Mouse (Mus musculus) limb, embryonic 11.5 days (tissue): Measurements from ENCODE around the gene Mon1a. TPM values are rescaled to one million over a fixed set of nuclear protein-coding genes. Genes with fewer than 3 reads are reported as not detected.

Experiments
- ATAC-seq: fragments of 200-750 bp; cut with Nextera tagmentation; 2 replicates; pipeline ENCODE4 v1.8.0; 2017; ENCODE audit warnings: low read depth; ENCODE audit not compliant: insufficient number of reproducible peaks, low FRiP score, low TSS enrichment
- DNase-seq: peaks from one replicate; pipeline ENCODE4 v3.0.0-alpha.2; 2015; ENCODE audit warnings: low spot score
- H3K27ac ChIP-seq: fragments of 300-500 bp; sonication (generic); replicated peaks from 2 replicates; pipeline ENCODE4 v1.5.1; 2014; ENCODE audit warnings: low read depth, mild to moderate bottlenecking, low read length
- H3K27me3 ChIP-seq: fragments of 300-500 bp; sonication (generic); 2 replicates; pipeline ENCODE4 v1.6.1; 2014; ENCODE audit warnings: mild to moderate bottlenecking, low read length, mixed read lengths; ENCODE audit not compliant: control insufficient read depth, insufficient read depth
- H3K36me3 ChIP-seq: fragments of 300-500 bp; sonication (generic); 2 replicates; pipeline ENCODE4 v1.6.1; 2014; ENCODE audit warnings: mild to moderate bottlenecking, low read length, moderate library complexity, mixed read lengths; ENCODE audit not compliant: control insufficient read depth, insufficient read depth
- H3K4me1 ChIP-seq: fragments of 300-500 bp; sonication (generic); 2 replicates; pipeline ENCODE4 v1.6.1; 2014; ENCODE audit warnings: low read length, mixed read lengths; ENCODE audit not compliant: control insufficient read depth, insufficient read depth
- H3K4me2 ChIP-seq: fragments of 300-500 bp; sonication (generic); 2 replicates; pipeline ENCODE4 v1.6.1; 2014; ENCODE audit warnings: low read depth, mild to moderate bottlenecking, moderate library complexity; ENCODE audit not compliant: severe bottlenecking
- H3K4me3 ChIP-seq: fragments of 300-500 bp; sonication (generic); 2 replicates; pipeline ENCODE4 v1.5.1; 2014; ENCODE audit warnings: low read depth, low read length
- H3K9ac ChIP-seq: fragments of 300-500 bp; sonication (generic); 2 replicates; pipeline ENCODE4 v1.6.1; 2014; ENCODE audit warnings: mild to moderate bottlenecking, low read length
- H3K9me3 ChIP-seq: fragments of 300-500 bp; sonication (generic); 2 replicates; pipeline ENCODE4 v1.6.1; 2016; ENCODE audit warnings: low read length; ENCODE audit not compliant: control insufficient read depth
- WGBS: fragments of 180-500 bp; shearing (Covaris S2); extraction: QIAGEN DNeasy Blood & Tissue Kit; methylation state at CpG from one replicate; pipeline ENCODE4 v1.1.7; 2014; 5-methylcytosine and 5-hydroxymethylcytosine counted together
- polyA plus RNA-seq: library from polyadenylated mRNA; unstranded; fragments of >200 nt; fragmentation: Nextera tagmentation; extraction: Ambion mirVana; gene quantifications from 2 replicates; pipeline ENCODE4 v1.2.1, GENCODE M21; 2014

Gene Mon1a
- polyA plus RNA-seq, 1 experiment from 2014 or later = 12.4 TPM

- 11% methylated on average over 17 of the region's 17 CpGs for WGBS
- no peak overlapping the region for H3K9ac ChIP-seq
- DNase-seq (no peak), ATAC-seq (peak; percentile 31; the same call in 1 of the 2 replicates)
- no peak overlapping the region for H3K27ac ChIP-seq
- H3K4me1 ChIP-seq = peaks cover 14% of the 10 kb centered on the region
- H3K9me3 ChIP-seq = no peaks in the 10 kb centered on the region
- H3K27me3 ChIP-seq = peaks cover 14% of the 10 kb centered on the region; the same call in 1 of the 2 replicates
- no peaks in the 10 kb centered on the region; the same call in 1 of the 2 replicates for H3K36me3 ChIP-seq
- H3K4me3 ChIP-seq = peak overlapping the region; percentile 31
- H3K4me2 ChIP-seq = peak overlapping the region; percentile 83
These were observed 13.6 kb downstream of the Mon1a start for GRCm38 (mm10) chr9:107901627-107901914.

GRCm38 (mm10) chr9:107904726-107905125, 16.8 kb downstream of the Mon1a start:
- peaks cover 27% of the 10 kb centered on the region for H3K4me1 ChIP-seq
- peak; percentile 96 for DNase-seq
- WGBS = 12% methylated on average over 4 of the region's 4 CpGs

DNA sequence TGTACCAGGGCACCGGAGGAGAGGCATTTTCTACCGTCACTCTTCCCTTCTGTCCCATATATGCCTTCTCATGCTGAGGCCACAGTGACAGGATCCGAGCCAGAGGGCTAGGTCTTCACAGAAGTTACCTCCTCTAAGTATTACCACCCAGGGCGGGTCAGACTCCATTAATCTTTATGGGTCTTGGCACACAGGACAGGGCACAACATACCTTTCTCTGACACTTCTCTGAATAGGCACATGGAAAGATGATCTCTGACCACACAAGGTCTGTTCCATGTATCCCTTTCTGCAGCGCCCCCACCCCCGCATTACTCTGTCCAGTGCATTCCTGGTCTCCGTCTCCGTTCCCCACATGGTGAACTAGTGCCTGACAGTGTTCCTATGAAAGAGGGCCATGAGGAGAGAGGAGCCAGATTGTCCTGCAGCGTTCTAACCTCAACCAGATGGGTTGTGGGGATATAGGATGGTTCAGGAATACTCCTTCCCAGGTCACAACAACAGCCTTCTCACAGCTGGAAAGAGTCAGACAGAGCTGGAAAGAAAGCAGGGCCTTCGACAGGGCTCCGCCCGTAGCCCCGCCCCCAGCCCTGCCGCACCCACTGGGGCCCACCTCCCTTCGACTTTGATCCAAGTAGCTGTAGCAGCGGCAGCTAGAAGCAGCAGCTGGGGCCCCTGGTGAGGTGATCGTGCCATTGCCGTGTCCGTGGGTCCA, 18.5 kb downstream of the Mon1a start, which contains the start of gene Mst1r:
Gene Mst1r (plus strand): TSS at position 622 of the 715 bp plus-strand sequence.
- peaks cover 22% of the 10 kb centered on the region for H3K4me1 ChIP-seq
- WGBS = 19% methylated on average over 19 of the region's 19 CpGs
- ATAC-seq (peak; percentile 69; the same call in 1 of the 2 replicates), DNase-seq (peak; percentile 85)
- H3K4me2 ChIP-seq = peak within 1 kb of the TSS; percentile 72
- H3K36me3 ChIP-seq = no peaks in the 10 kb centered on the region
- peak within 1 kb of the TSS; percentile 31 for H3K4me3 ChIP-seq
- H3K9ac ChIP-seq = peak within 1 kb of the TSS; percentile 56
- H3K27me3 ChIP-seq = 0 out of 2 replicates have a peak, but pooled peaks cover 2% of the 10 kb centered on the region
- H3K9me3 ChIP-seq = no peaks in the 10 kb centered on the region
- H3K27ac ChIP-seq = no peak within 1 kb of the TSS

More at GRCm38 (mm10) chr9:107904726-107905125, 16.8 kb downstream of the Mon1a start:
- no peak overlapping the region for H3K4me3 ChIP-seq
- no peak overlapping the region for H3K27ac ChIP-seq
- peaks cover 14% of the 10 kb centered on the region; the same call in 1 of the 2 replicates for H3K27me3 ChIP-seq
- H3K4me2 ChIP-seq = no peak overlapping the region
- no peaks in the 10 kb centered on the region for H3K9me3 ChIP-seq
- H3K9ac ChIP-seq = no peak overlapping the region
- H3K36me3 ChIP-seq = no peaks in the 10 kb centered on the region; the same call in 1 of the 2 replicates
- 0 out of 2 replicates have a peak, but pooled peaks have one; percentile 18 for ATAC-seq

- Histone ChIP-seq H3K4me3 (peak overlapping the region; percentile 31), H3K4me2 (peak overlapping the region; percentile 72), H3K36me3 (no peaks in the 10 kb centered on the region), H3K27ac (no peak overlapping the region), H3K9me3 (no peaks in the 10 kb centered on the region), H3K4me1 (peaks cover 20% of the 10 kb centered on the region), H3K27me3 (no peaks in the 10 kb centered on the region), H3K9ac (peak overlapping the region; percentile 56)
- 0 out of 2 replicates have a peak, but pooled peaks have one; percentile 0 for ATAC-seq
- peak; percentile 38 for DNase-seq
- 46% methylated on average over 31 of the region's 31 CpGs for WGBS
These were observed 19.2 kb downstream of the Mon1a start for GRCm38 (mm10) chr9:107906967-107907800.

- no peak overlapping the region for H3K4me3 ChIP-seq
- no peak for DNase-seq
- WGBS = 86% methylated on average over 14 of the region's 14 CpGs
These were observed 19.8 kb downstream of the Mon1a start for GRCm38 (mm10) chr9:107907801-107908120.

DNA sequence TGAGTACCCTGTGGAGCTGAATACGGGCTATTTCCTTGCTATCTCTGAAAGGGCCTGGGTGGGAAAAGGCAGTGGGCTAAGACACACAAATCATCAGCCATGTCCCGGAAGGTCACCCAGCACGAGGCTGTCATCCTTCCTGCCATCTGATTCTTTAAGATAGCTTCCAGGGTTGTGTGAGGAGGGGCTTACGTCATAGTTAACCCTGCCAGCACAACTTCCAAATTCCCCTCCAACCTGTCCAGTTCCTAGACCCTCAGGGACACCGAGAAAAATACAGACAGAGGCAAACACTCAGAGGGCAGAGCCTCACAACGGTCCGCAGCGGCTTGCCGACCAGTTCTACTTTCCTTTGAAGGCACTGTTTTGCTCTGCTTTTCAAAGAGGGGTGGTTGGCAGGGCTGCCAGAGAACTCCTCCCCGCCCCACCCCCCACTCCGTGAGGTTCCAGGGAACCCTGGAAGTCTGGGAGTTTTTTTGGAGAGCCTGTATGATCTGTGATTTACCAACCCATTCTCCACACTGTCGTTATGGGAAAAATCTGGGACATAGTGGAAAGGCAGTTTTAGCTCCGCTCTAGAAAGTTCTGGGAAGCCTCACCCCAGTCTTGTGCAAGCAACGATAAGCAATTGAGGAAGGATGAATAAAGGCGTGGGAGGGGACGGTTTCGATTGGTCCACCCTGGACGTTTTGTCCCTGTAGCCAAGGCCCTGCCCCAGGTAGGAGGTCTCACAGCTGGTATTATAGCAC, 20.6 kb downstream of the Mon1a start:
- Histone ChIP-seq H3K27ac (no peak overlapping the region), H3K27me3 (no peaks in the 10 kb centered on the region), H3K9ac (no peak overlapping the region), H3K36me3 (no peaks in the 10 kb centered on the region), H3K9me3 (no peaks in the 10 kb centered on the region), H3K4me3 (no peak overlapping the region; the same call in 1 of the 2 replicates), H3K4me1 (peaks cover 20% of the 10 kb centered on the region), H3K4me2 (0 out of 2 replicates have a peak overlapping the region, but pooled peaks have one; percentile 2)
- 36% methylated on average over 18 of the region's 18 CpGs for WGBS
- ATAC-seq = no peak
- no peak for DNase-seq

More at GRCm38 (mm10) chr9:107907801-107908120, 19.8 kb downstream of the Mon1a start:
- no peak for ATAC-seq
- Histone ChIP-seq H3K36me3 (no peaks in the 10 kb centered on the region), H3K27ac (no peak overlapping the region), H3K27me3 (no peaks in the 10 kb centered on the region), H3K9ac (0 out of 2 replicates have a peak overlapping the region, but pooled peaks have one; percentile 7), H3K4me1 (peaks cover 20% of the 10 kb centered on the region), H3K4me2 (peak overlapping the region; percentile 17; the same call in 1 of the 2 replicates), H3K9me3 (no peaks in the 10 kb centered on the region)

DNA sequence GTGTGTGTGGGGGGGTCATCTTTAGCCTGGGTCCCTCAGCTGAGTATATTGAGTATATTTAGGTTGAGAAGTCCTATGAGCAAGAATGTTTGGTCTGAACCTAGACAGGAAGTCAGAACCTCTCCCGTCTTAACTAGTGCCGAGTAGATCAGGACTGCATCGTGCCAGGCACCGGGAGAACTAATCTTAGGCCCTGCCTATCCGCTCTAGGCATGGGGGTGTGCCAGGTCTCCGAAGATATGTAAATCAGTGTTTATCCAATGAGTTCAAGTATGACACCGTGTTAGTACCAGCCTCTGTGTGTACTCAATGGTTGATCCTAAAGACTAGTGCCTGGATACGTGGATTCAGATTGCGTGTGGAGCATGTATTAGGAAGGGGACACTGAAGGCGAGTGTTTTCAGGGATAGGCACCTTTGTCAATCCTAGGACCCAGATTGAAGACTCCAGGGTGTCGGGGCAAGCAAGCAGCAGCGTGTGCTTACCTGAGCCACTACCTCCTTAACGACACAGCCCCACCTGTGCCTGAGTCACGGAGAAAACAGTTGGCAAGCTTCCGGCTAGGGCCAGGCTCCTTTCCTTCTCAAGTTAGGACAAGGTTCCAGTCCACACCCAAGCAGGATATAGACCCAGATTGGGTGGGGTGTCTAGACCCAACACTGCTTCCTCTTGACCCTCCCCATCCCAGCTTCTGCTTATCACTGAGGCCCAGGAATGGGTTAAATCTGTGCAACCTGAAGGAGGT, 22.2 kb downstream of the Mon1a start:
- H3K4me3 ChIP-seq = no peak overlapping the region
- H3K4me2 ChIP-seq = no peak overlapping the region
- no peak for ATAC-seq
- no peak overlapping the region for H3K9ac ChIP-seq
- no peak for DNase-seq
- H3K9me3 ChIP-seq = no peaks in the 10 kb centered on the region
- H3K36me3 ChIP-seq = no peaks in the 10 kb centered on the region
- no peaks in the 10 kb centered on the region for H3K27me3 ChIP-seq
- H3K4me1 ChIP-seq = peaks cover 20% of the 10 kb centered on the region
- 88% methylated on average over 15 of the region's 15 CpGs for WGBS
- H3K27ac ChIP-seq = no peak overlapping the region
